Mouse (Mus musculus): ENCODE measurements at regions not wholly inside any gene's neighbourhood (a gene's known extent, or its start where the extent isn't known, plus 50 kb on each side); places are given as distances from the start of the nearest gene placed in this dataset.
"Not testable (repeated sequence)": the region's sequence is repeated elsewhere in the genome, so short reads cannot be mapped to it uniquely, and the experiment has no call there.

- DNase-seq: no peak
Measured at GRCm38 (mm10) chr2:166310438-166310837, 155.0 kb upstream of the Sulf2 start.

- no peak for DNase-seq
Measured at GRCm38 (mm10) chr2:166309882-166310281, 154.4 kb upstream of the Sulf2 start.

- DNase-seq: no peak
Measured at GRCm38 (mm10) chr2:166307551-166307950, 152.1 kb upstream of the Sulf2 start.

GRCm38 (mm10) chr2:166305044-166306002 is 149.9 kb upstream of the Sulf2 start:
- DNase-seq: no peak

- no peak for DNase-seq
Measured at GRCm38 (mm10) chr2:166303854-166304253, 148.4 kb upstream of the Sulf2 start.

- peak; percentile 16 for DNase-seq
Measured at GRCm38 (mm10) chr2:166301161-166301560, 145.7 kb upstream of the Sulf2 start.

- no peak for DNase-seq
Measured at GRCm38 (mm10) chr2:166294672-166295071, 139.2 kb upstream of the Sulf2 start.

- DNase-seq: no peak
Measured at GRCm38 (mm10) chr2:166292987-166293386, 137.5 kb upstream of the Sulf2 start.

GRCm38 (mm10) chr2:166291266-166291665 is 135.8 kb upstream of the Sulf2 start:
- DNase-seq: no peak

- DNase-seq: no peak
Measured at GRCm38 (mm10) chr2:166290826-166291225, 135.4 kb upstream of the Sulf2 start.

GRCm38 (mm10) chr2:166289198-166289597 is 133.7 kb upstream of the Sulf2 start:
- DNase-seq: no peak

GRCm38 (mm10) chr2:166281137-166281536 is 125.7 kb upstream of the Sulf2 start:
- not testable (repeated sequence) for DNase-seq

- DNase-seq: peak; percentile 11
Measured at GRCm38 (mm10) chr2:166280651-166281127, 125.2 kb upstream of the Sulf2 start.

- DNase-seq: no peak
Measured at GRCm38 (mm10) chr2:166279676-166280075, 124.2 kb upstream of the Sulf2 start.

- DNase-seq: no peak
Measured at GRCm38 (mm10) chr2:166275398-166275797, 119.9 kb upstream of the Sulf2 start.

GRCm38 (mm10) chr2:166274016-166274346 is 118.5 kb upstream of the Sulf2 start:
- DNase-seq: no peak

GRCm38 (mm10) chr2:166273312-166274015 is 118.0 kb upstream of the Sulf2 start:
- DNase-seq: no peak

- no peak for DNase-seq
Measured at GRCm38 (mm10) chr2:166272841-166273240, 117.4 kb upstream of the Sulf2 start.

GRCm38 (mm10) chr2:166272190-166272543 is 116.7 kb upstream of the Sulf2 start:
- no peak for DNase-seq

- no peak for DNase-seq
Measured at GRCm38 (mm10) chr2:166271373-166272189, 116.1 kb upstream of the Sulf2 start.

GRCm38 (mm10) chr2:166270007-166270406 is 114.5 kb upstream of the Sulf2 start:
- no peak for DNase-seq

- no peak for DNase-seq
Measured at GRCm38 (mm10) chr2:166266915-166267314, 111.5 kb upstream of the Sulf2 start.

- no peak for DNase-seq
Measured at GRCm38 (mm10) chr2:166266507-166266906, 111.0 kb upstream of the Sulf2 start.

Data from cerebellum, adult 8-10 months (tissue).